Mouse (Mus musculus): Measurements from ENCODE around the gene Zgrf1. TPM values are rescaled to one million over a fixed set of nuclear protein-coding genes. Genes with fewer than 3 reads are reported as not detected.

Zgrf1 gene
- polyA plus RNA-seq, 1 experiment, result 0.46 TPM

GRCm38 (mm10) chr3:127646156-127646825 is 93.0 kb downstream of the Zgrf1 start:
- TF ChIP-seq TCF12 (IDR thresholded peaks at IDR 0.05; ENCODE audit: insufficient read depth, poor library complexity, severe bottlenecking) (no peak), MYOG (IDR thresholded peaks at IDR 0.05; ENCODE audit: control insufficient read depth in 1 of 3, insufficient read depth in 1 of 3, insufficient read length in 2 of 3, low read depth in 2 of 3) (no peak), SRF (IDR thresholded peaks at IDR 0.05; ENCODE audit: control insufficient read depth, insufficient read length, low read depth) (no peak), USF1 (IDR thresholded peaks at IDR 0.05; ENCODE audit: low read depth) (no peak), E2F4 (IDR thresholded peaks at IDR 0.05; ENCODE audit: insufficient read depth) (no peak), MAX (IDR thresholded peaks at IDR 0.05; ENCODE audit: low read depth) (no peak), MYOD1 (IDR thresholded peaks at IDR 0.05; ENCODE audit: control insufficient read depth in 1 of 3, insufficient read length in 2 of 3, low read depth in 2 of 3) (no peak), TCF3 (IDR thresholded peaks at IDR 0.05; ENCODE audit: insufficient read length, low read depth) (no peak), CEBPB (IDR thresholded peaks at IDR 0.05; ENCODE audit: insufficient read depth, poor library complexity, severe bottlenecking) (no peak)

GRCm38 (mm10) chr3:127651742-127652653 is 98.7 kb downstream of the Zgrf1 start:
- no peak for TF ChIP-seq MYOD1 (IDR thresholded peaks at IDR 0.05; ENCODE audit: control insufficient read depth in 1 of 3, insufficient read length in 2 of 3, low read depth in 2 of 3)
- no peak overlapping the region for H3K4me3 ChIP-seq
- H3ac ChIP-seq (ENCODE audit: control insufficient read depth, insufficient read length), result no peak overlapping the region
- H3K4me2 ChIP-seq (ENCODE audit: low read depth), result no peak overlapping the region
- no peaks in the 10 kb centered on the region for H3K79me2 ChIP-seq (ENCODE audit: control insufficient read depth, insufficient read depth)
- no peaks in the 10 kb centered on the region for H3K27me3 ChIP-seq (ENCODE audit: control insufficient read depth, insufficient read depth, insufficient read length)
- H3K36me3 ChIP-seq (ENCODE audit: control insufficient read depth, insufficient read depth), result no peaks in the 10 kb centered on the region

More at GRCm38 (mm10) chr3:127646156-127646825, 93.0 kb downstream of the Zgrf1 start:
- no peak overlapping the region for H3K4me2 ChIP-seq (ENCODE audit: low read depth)
- no peak overlapping the region for H3ac ChIP-seq (ENCODE audit: control insufficient read depth, insufficient read length)
- peaks cover 12% of the 10 kb centered on the region for H3K27me3 ChIP-seq (ENCODE audit: control insufficient read depth, insufficient read depth, insufficient read length)
- H3K79me2 ChIP-seq (ENCODE audit: control insufficient read depth, insufficient read depth), result no peaks in the 10 kb centered on the region
- H3K4me3 ChIP-seq, result no peak overlapping the region
- no peaks in the 10 kb centered on the region for H3K36me3 ChIP-seq (ENCODE audit: control insufficient read depth, insufficient read depth)

- Histone ChIP-seq H3ac (ENCODE audit: control insufficient read depth, insufficient read length) (no peak overlapping the region), H3K4me2 (ENCODE audit: low read depth) (no peak overlapping the region), H3K36me3 (ENCODE audit: control insufficient read depth, insufficient read depth) (no peaks in the 10 kb centered on the region), H3K27me3 (ENCODE audit: control insufficient read depth, insufficient read depth, insufficient read length) (no peaks in the 10 kb centered on the region), H3K79me2 (ENCODE audit: control insufficient read depth, insufficient read depth) (no peaks in the 10 kb centered on the region), H3K4me3 (no peak overlapping the region)
- TF ChIP-seq TCF12 (IDR thresholded peaks at IDR 0.05; ENCODE audit: insufficient read depth, poor library complexity, severe bottlenecking), result no peak
- TF ChIP-seq USF1 (IDR thresholded peaks at IDR 0.05; ENCODE audit: low read depth), result no peak
- no peak for TF ChIP-seq TCF3 (IDR thresholded peaks at IDR 0.05; ENCODE audit: insufficient read length, low read depth)
- no peak for TF ChIP-seq MYOG (IDR thresholded peaks at IDR 0.05; ENCODE audit: control insufficient read depth in 1 of 3, insufficient read depth in 1 of 3, insufficient read length in 2 of 3, low read depth in 2 of 3)
- TF ChIP-seq REST (IDR thresholded peaks at IDR 0.05; ENCODE audit: insufficient read depth, insufficient read length), result no peak
- TF ChIP-seq MYOD1 (IDR thresholded peaks at IDR 0.05; ENCODE audit: control insufficient read depth in 1 of 3, insufficient read length in 2 of 3, low read depth in 2 of 3), result no peak
Measured at GRCm38 (mm10) chr3:127660712-127661111, 107.4 kb downstream of the Zgrf1 start.

GRCm38 (mm10) chr3:127661646-127662531 is 108.6 kb downstream of the Zgrf1 start:
- no peak overlapping the region for H3K4me3 ChIP-seq
- no peaks in the 10 kb centered on the region for H3K79me2 ChIP-seq (ENCODE audit: control insufficient read depth, insufficient read depth)
- no peak overlapping the region for H3K4me2 ChIP-seq (ENCODE audit: low read depth)
- TF ChIP-seq USF1 (IDR thresholded peaks at IDR 0.05; ENCODE audit: low read depth), result no peak
- TF ChIP-seq POLR2A (IDR thresholded peaks at IDR 0.05; ENCODE audit: insufficient read length, low read depth), result no peak
- no peak for TF ChIP-seq MAX (IDR thresholded peaks at IDR 0.05; ENCODE audit: low read depth)
- TF ChIP-seq MYOG (IDR thresholded peaks at IDR 0.05; ENCODE audit: control insufficient read depth in 1 of 3, insufficient read depth in 1 of 3, insufficient read length in 2 of 3, low read depth in 2 of 3), result no peak
- no peak for TF ChIP-seq TCF12 (IDR thresholded peaks at IDR 0.05; ENCODE audit: insufficient read depth, poor library complexity, severe bottlenecking)
- no peak for TF ChIP-seq POLR2AphosphoS2 (IDR thresholded peaks at IDR 0.05; ENCODE audit: insufficient read length, low read depth)
- no peak for TF ChIP-seq TCF3 (IDR thresholded peaks at IDR 0.05; ENCODE audit: insufficient read length, low read depth)
- H3K27me3 ChIP-seq (ENCODE audit: control insufficient read depth, insufficient read depth, insufficient read length), result no peaks in the 10 kb centered on the region
- no peaks in the 10 kb centered on the region for H3K36me3 ChIP-seq (ENCODE audit: control insufficient read depth, insufficient read depth)
- no peak overlapping the region for H3ac ChIP-seq (ENCODE audit: control insufficient read depth, insufficient read length)

Other genes starting within 250 kb of the Zgrf1 start
- gene Ank2, start 54.1 kb upstream of the Zgrf1 start, polyA plus RNA-seq (2012; fragmentation: generic; extraction: Trizol), result 20.2 TPM
- 10.9 TPM for gene Larp7, start 140 bp upstream of the Zgrf1 start, polyA plus RNA-seq (2012; fragmentation: generic; extraction: Trizol)
- gene Neurog2, start 79.6 kb downstream of the Zgrf1 start, polyA plus RNA-seq (2012; fragmentation: generic; extraction: Trizol), result not detected
- gene Alpk1, start 227.0 kb downstream of the Zgrf1 start, polyA plus RNA-seq (2012; fragmentation: generic; extraction: Trizol), result 1.8 TPM
- 0.85 TPM for gene Tifa, start 236.3 kb downstream of the Zgrf1 start, polyA plus RNA-seq (2012; fragmentation: generic; extraction: Trizol)

Measured in myocyte (in vitro differentiated cells).